Mouse (Mus musculus) heart, embryonic 15.5 days (tissue): ENCODE data around the gene Rnf180. TPM values are rescaled to one million over a fixed set of nuclear protein-coding genes. Genes with fewer than 3 reads are reported as not detected.

Experiments
- ATAC-seq: fragments of 200-750 bp; cut with Nextera tagmentation; replicated peaks from 2 replicates; pipeline ENCODE4 v1.8.0; 2017; ENCODE audit warnings: low read depth, moderate TSS enrichment; ENCODE audit not compliant: insufficient number of reproducible peaks, insufficient read depth, low FRiP score
- H3K27ac ChIP-seq: fragments of 300-500 bp; sonication (generic); 2 replicates; pipeline ENCODE4 v1.5.1; 2015; ENCODE audit warnings: mild to moderate bottlenecking, inconsistent platforms
- H3K27me3 ChIP-seq: fragments of 300-500 bp; sonication (generic); 2 replicates; pipeline ENCODE4 v1.6.1; 2015; ENCODE audit warnings: inconsistent platforms
- H3K36me3 ChIP-seq: fragments of 300-500 bp; sonication (generic); 2 replicates; pipeline ENCODE4 v1.6.1; 2015; ENCODE audit warnings: mild to moderate bottlenecking, inconsistent platforms
- H3K4me1 ChIP-seq: fragments of 300-500 bp; sonication (generic); replicated peaks from 2 replicates; pipeline ENCODE4 v1.6.1; 2015; ENCODE audit warnings: inconsistent platforms
- H3K4me2 ChIP-seq: fragments of 300-500 bp; sonication (generic); 2 replicates; pipeline ENCODE4 v1.6.1; 2015; ENCODE audit warnings: inconsistent platforms, mild to moderate bottlenecking, moderate library complexity
- H3K4me3 ChIP-seq: fragments of 300-500 bp; sonication (generic); 2 replicates; pipeline ENCODE4 v1.5.1; 2015; ENCODE audit warnings: mild to moderate bottlenecking, inconsistent platforms
- H3K9ac ChIP-seq: fragments of 300-500 bp; sonication (generic); 2 replicates; pipeline ENCODE4 v1.6.1; 2015; ENCODE audit warnings: mild to moderate bottlenecking, inconsistent platforms
- H3K9me3 ChIP-seq: fragments of 300-500 bp; sonication (generic); replicated peaks from 2 replicates; pipeline ENCODE4 v1.6.1; 2016; ENCODE audit warnings: inconsistent platforms
- WGBS: fragments of 180-500 bp; shearing (Covaris S2); methylation state at CpG from one replicate; pipeline ENCODE4 v1.1.7; 2015; ENCODE audit warnings: mixed read lengths; 5-methylcytosine and 5-hydroxymethylcytosine counted together
- polyA plus RNA-seq: library from polyadenylated mRNA; unstranded; fragments of >200 nt; fragmentation: Nextera tagmentation; extraction: Ambion mirVana; gene quantifications from 2 replicates; pipeline ENCODE4 v1.2.1, GENCODE M21; 2015

Rnf180 gene
- polyA plus RNA-seq, 1 experiment from 2014 or later, result 1.7 TPM

- no peak overlapping the region for H3K9ac ChIP-seq
- no peak overlapping the region for H3K27ac ChIP-seq
- 83% methylated on average over 7 of the region's 7 CpGs for WGBS
- no peaks in the 10 kb centered on the region for H3K27me3 ChIP-seq
- ATAC-seq, result no peak
- H3K4me1 ChIP-seq, result no peaks in the 10 kb centered on the region
- H3K9me3 ChIP-seq, result no peaks in the 10 kb centered on the region
- no peaks in the 10 kb centered on the region for H3K36me3 ChIP-seq
- H3K4me2 ChIP-seq, result no peak overlapping the region
- H3K4me3 ChIP-seq, result no peak overlapping the region
Observed at GRCm38 (mm10) chr13:105188730-105189129, 105.9 kb downstream of the Rnf180 start.

- Histone ChIP-seq H3K4me1 (no peaks in the 10 kb centered on the region), H3K9ac (no peak overlapping the region), H3K27ac (no peak overlapping the region), H3K36me3 (no peaks in the 10 kb centered on the region), H3K9me3 (no peaks in the 10 kb centered on the region), H3K4me3 (no peak overlapping the region), H3K27me3 (no peaks in the 10 kb centered on the region), H3K4me2 (no peak overlapping the region)
- no peak for ATAC-seq
- WGBS, result 76% methylated on average over 5 of the region's 5 CpGs
Observed at GRCm38 (mm10) chr13:105180781-105181180, 113.8 kb downstream of the Rnf180 start.

GRCm38 (mm10) chr13:105165441-105165840 lies 129.2 kb downstream of the Rnf180 start:
- WGBS, result 74% methylated on average over 6 of the region's 6 CpGs
- Histone ChIP-seq H3K4me1 (no peaks in the 10 kb centered on the region), H3K9ac (no peak overlapping the region), H3K27me3 (no peaks in the 10 kb centered on the region), H3K27ac (no peak overlapping the region), H3K4me2 (no peak overlapping the region), H3K9me3 (no peaks in the 10 kb centered on the region), H3K36me3 (no peaks in the 10 kb centered on the region), H3K4me3 (no peak overlapping the region)
- no peak for ATAC-seq

GRCm38 (mm10) chr13:105153955-105154354 lies 140.7 kb downstream of the Rnf180 start:
- no peak overlapping the region for H3K4me3 ChIP-seq
- no peak overlapping the region for H3K4me2 ChIP-seq
- H3K36me3 ChIP-seq, result no peaks in the 10 kb centered on the region
- no peak for ATAC-seq
- H3K27ac ChIP-seq, result no peak overlapping the region
- H3K27me3 ChIP-seq, result no peaks in the 10 kb centered on the region
- no peak overlapping the region for H3K9ac ChIP-seq
- no peaks in the 10 kb centered on the region for H3K9me3 ChIP-seq
- H3K4me1 ChIP-seq, result no peaks in the 10 kb centered on the region
- 63% methylated on average over 4 of the region's 4 CpGs for WGBS

GRCm38 (mm10) chr13:105150006-105150405 lies 144.6 kb downstream of the Rnf180 start:
- Histone ChIP-seq H3K9ac (no peak overlapping the region), H3K4me3 (no peak overlapping the region), H3K4me2 (no peak overlapping the region), H3K36me3 (no peaks in the 10 kb centered on the region), H3K9me3 (no peaks in the 10 kb centered on the region), H3K27me3 (no peaks in the 10 kb centered on the region), H3K27ac (no peak overlapping the region), H3K4me1 (no peaks in the 10 kb centered on the region)
- no peak for ATAC-seq
- WGBS, result 72% methylated on average over 3 of the region's 3 CpGs

GRCm38 (mm10) chr13:105147795-105148418 lies 146.7 kb downstream of the Rnf180 start:
- Histone ChIP-seq H3K4me3 (no peak overlapping the region), H3K4me2 (no peak overlapping the region), H3K27me3 (no peaks in the 10 kb centered on the region), H3K36me3 (no peaks in the 10 kb centered on the region), H3K9me3 (no peaks in the 10 kb centered on the region), H3K4me1 (no peaks in the 10 kb centered on the region), H3K27ac (no peak overlapping the region), H3K9ac (no peak overlapping the region)
- 47% methylated on average over 4 of the region's 4 CpGs for WGBS
- ATAC-seq, result no peak

GRCm38 (mm10) chr13:105146827-105147226 lies 147.8 kb downstream of the Rnf180 start:
- Histone ChIP-seq H3K4me1 (no peaks in the 10 kb centered on the region), H3K9me3 (no peaks in the 10 kb centered on the region), H3K4me3 (no peak overlapping the region), H3K36me3 (no peaks in the 10 kb centered on the region), H3K27ac (no peak overlapping the region), H3K27me3 (no peaks in the 10 kb centered on the region), H3K9ac (no peak overlapping the region), H3K4me2 (no peak overlapping the region)
- no peak for ATAC-seq
- 17% methylated on average over 1 of the region's 1 CpGs for WGBS

GRCm38 (mm10) chr13:105139881-105140280 lies 154.7 kb downstream of the Rnf180 start:
- 50% methylated on average over 4 of the region's 4 CpGs for WGBS
- Histone ChIP-seq H3K27ac (no peak overlapping the region), H3K27me3 (no peaks in the 10 kb centered on the region), H3K4me1 (no peaks in the 10 kb centered on the region), H3K4me3 (no peak overlapping the region), H3K9ac (no peak overlapping the region), H3K4me2 (no peak overlapping the region), H3K36me3 (no peaks in the 10 kb centered on the region), H3K9me3 (no peaks in the 10 kb centered on the region)
- no peak for ATAC-seq

GRCm38 (mm10) chr13:105134397-105134796 lies 160.2 kb downstream of the Rnf180 start:
- Histone ChIP-seq H3K4me3 (no peak overlapping the region), H3K4me1 (peaks cover 4% of the 10 kb centered on the region; the same call in 1 of the 2 replicates), H3K4me2 (no peak overlapping the region), H3K36me3 (no peaks in the 10 kb centered on the region), H3K9ac (no peak overlapping the region), H3K27me3 (no peaks in the 10 kb centered on the region), H3K9me3 (no peaks in the 10 kb centered on the region), H3K27ac (no peak overlapping the region)
- WGBS, result 28% methylated on average over 5 of the region's 5 CpGs
- no peak for ATAC-seq

- Histone ChIP-seq H3K9ac (no peak overlapping the region), H3K4me3 (no peak overlapping the region), H3K9me3 (no peaks in the 10 kb centered on the region), H3K4me1 (peaks cover 4% of the 10 kb centered on the region; the same call in 1 of the 2 replicates), H3K4me2 (no peak overlapping the region), H3K27me3 (no peaks in the 10 kb centered on the region), H3K27ac (no peak overlapping the region), H3K36me3 (no peaks in the 10 kb centered on the region)
- 49% methylated on average over 2 of the region's 2 CpGs for WGBS
- no peak for ATAC-seq
Observed at GRCm38 (mm10) chr13:105132776-105133175, 161.8 kb downstream of the Rnf180 start.

- no peak for ATAC-seq
- H3K4me1 ChIP-seq, result peaks cover 4% of the 10 kb centered on the region; the same call in 1 of the 2 replicates
- no peaks in the 10 kb centered on the region for H3K36me3 ChIP-seq
- WGBS, result 76% methylated on average over 6 of the region's 6 CpGs
- no peak overlapping the region for H3K4me2 ChIP-seq
- H3K27ac ChIP-seq, result no peak overlapping the region
- H3K27me3 ChIP-seq, result no peaks in the 10 kb centered on the region
- no peak overlapping the region for H3K9ac ChIP-seq
- no peaks in the 10 kb centered on the region for H3K9me3 ChIP-seq
- H3K4me3 ChIP-seq, result no peak overlapping the region
Observed at GRCm38 (mm10) chr13:105132370-105132769, 162.2 kb downstream of the Rnf180 start.

- WGBS, result 66% methylated on average over 6 of the region's 6 CpGs
- no peak for ATAC-seq
Observed at GRCm38 (mm10) chr13:105130080-105130479, 164.5 kb downstream of the Rnf180 start.

More at GRCm38 (mm10) chr13:105130080-105130479, 164.5 kb downstream of the Rnf180 start:
- Histone ChIP-seq H3K9me3 (no peaks in the 10 kb centered on the region), H3K36me3 (no peaks in the 10 kb centered on the region), H3K27ac (no peak overlapping the region), H3K9ac (no peak overlapping the region), H3K4me3 (no peak overlapping the region), H3K4me1 (peaks cover 4% of the 10 kb centered on the region; the same call in 1 of the 2 replicates), H3K27me3 (no peaks in the 10 kb centered on the region), H3K4me2 (no peak overlapping the region)
